Mouse (Mus musculus) G1E (cell line): ENCODE data around the gene Slc11a2.

ENCODE experiments used
- CTCF ChIP-seq: IDR thresholded peaks from 2 replicates; pipeline ENCODE4 v1.5.1; 2012; ENCODE audit warnings: low read depth, low read length, inconsistent platforms, mixed read lengths
- GATA1 ChIP-seq: IDR thresholded peaks from 2 replicates; pipeline ENCODE4 v1.6.1; 2012; ENCODE audit warnings: borderline replicate concordance, low read length, inconsistent platforms, mixed read lengths
- GATA2 ChIP-seq: IDR thresholded peaks from 2 replicates; pipeline ENCODE4 v1.6.1; 2012; ENCODE audit warnings: low read depth, low read length, inconsistent platforms, borderline replicate concordance
- POLR2AphosphoS5 ChIP-seq: IDR thresholded peaks from 2 replicates; pipeline ENCODE4 v1.6.1; 2012; ENCODE audit warnings: low read depth, low read length, inconsistent platforms; ENCODE audit not compliant: insufficient replicate concordance

GRCm38 (mm10) chr15:100402798-100403197 is 22.1 kb downstream of the Slc11a2 start:
- TF ChIP-seq POLR2AphosphoS5 (no peak), CTCF (no peak), GATA2 (no peak), GATA1 (no peak)
